Mouse (Mus musculus) liver, adult 2 months (tissue): ENCODE results near the gene Per2. TPM values are rescaled to one million over a fixed set of nuclear protein-coding genes. Genes with fewer than 3 reads are reported as not detected.

Source experiments
- DNase-seq: peaks from one replicate; pipeline ENCODE4 v3.0.0-alpha.2; 2011; ENCODE audit warnings: low read depth, low spot score; ENCODE audit errors: extremely low read depth
- H3K27ac ChIP-seq: fragments of 200-500 bp; replicated peaks from 2 replicates; pipeline ENCODE4 v1.5.1; 2012; ENCODE audit warnings: low read depth, mild to moderate bottlenecking, control low read depth, inconsistent platforms, low read length; ENCODE audit not compliant: insufficient read depth
- H3K27me3 ChIP-seq: fragments of 200-500 bp; 2 replicates; pipeline ENCODE4 v1.6.1; 2012; ENCODE audit warnings: mild to moderate bottlenecking, moderate library complexity, low read length, inconsistent platforms; ENCODE audit not compliant: control insufficient read depth, insufficient read depth
- H3K36me3 ChIP-seq: fragments of 200-500 bp; 2 replicates; pipeline ENCODE4 v1.6.1; 2012; ENCODE audit warnings: low read length, inconsistent platforms; ENCODE audit not compliant: control insufficient read depth, insufficient read depth
- H3K4me1 ChIP-seq: fragments of 200-500 bp; 2 replicates; pipeline ENCODE4 v1.6.1; 2011; ENCODE audit warnings: low read length; ENCODE audit not compliant: control insufficient read depth, insufficient read depth
- H3K4me3 ChIP-seq: fragments of 200-500 bp; 2 replicates; pipeline ENCODE4 v1.5.1; 2011; ENCODE audit warnings: low read depth, mild to moderate bottlenecking, control low read depth, low read length, moderate library complexity; ENCODE audit not compliant: insufficient read depth
- H3K79me2 ChIP-seq: fragments of 200-500 bp; 2 replicates; pipeline ENCODE4 v1.6.1; 2012; ENCODE audit warnings: inconsistent platforms, mild to moderate bottlenecking, low read length, moderate library complexity; ENCODE audit not compliant: control insufficient read depth, insufficient read depth
- H3K9ac ChIP-seq: fragments of 200-500 bp; 2 replicates; pipeline ENCODE4 v1.6.1; 2012; ENCODE audit warnings: low read depth, mild to moderate bottlenecking, control low read depth, inconsistent platforms, low read length
- CTCF ChIP-seq: fragments of 200-500 bp; IDR thresholded peaks from 2 replicates; pipeline ENCODE4 v1.5.1; 2011; ENCODE audit warnings: low read depth, low read length, control low read depth
- POLR2A ChIP-seq: fragments of 200-500 bp; IDR thresholded peaks from 2 replicates; pipeline ENCODE4 v1.6.1; 2011; ENCODE audit warnings: low read length, control low read depth; ENCODE audit not compliant: insufficient read depth; ENCODE audit errors: extremely low read depth
- WGBS: fragments of 180-500 bp; shearing (Covaris S2); methylation state at CpG from one replicate; pipeline ENCODE4 v1.1.7; 2018; 5-methylcytosine and 5-hydroxymethylcytosine counted together
- polyA plus RNA-seq: library from polyadenylated mRNA; depleted of rRNA; stranded (reverse); fragments of >200 nt; gene quantifications from 2 replicates; pipeline ENCODE4 v1.2.3, GENCODE M21; 2012
- total RNA-seq: library from RNA; depleted of rRNA; stranded (reverse); fragments of >200 nt; gene quantifications from 2 replicates; pipeline ENCODE4 v1.2.3, GENCODE M21; 2014

Gene Per2
- total and polyA plus RNA-seq, 2 experiments: 4.9 to 7.7 TPM

DNA sequence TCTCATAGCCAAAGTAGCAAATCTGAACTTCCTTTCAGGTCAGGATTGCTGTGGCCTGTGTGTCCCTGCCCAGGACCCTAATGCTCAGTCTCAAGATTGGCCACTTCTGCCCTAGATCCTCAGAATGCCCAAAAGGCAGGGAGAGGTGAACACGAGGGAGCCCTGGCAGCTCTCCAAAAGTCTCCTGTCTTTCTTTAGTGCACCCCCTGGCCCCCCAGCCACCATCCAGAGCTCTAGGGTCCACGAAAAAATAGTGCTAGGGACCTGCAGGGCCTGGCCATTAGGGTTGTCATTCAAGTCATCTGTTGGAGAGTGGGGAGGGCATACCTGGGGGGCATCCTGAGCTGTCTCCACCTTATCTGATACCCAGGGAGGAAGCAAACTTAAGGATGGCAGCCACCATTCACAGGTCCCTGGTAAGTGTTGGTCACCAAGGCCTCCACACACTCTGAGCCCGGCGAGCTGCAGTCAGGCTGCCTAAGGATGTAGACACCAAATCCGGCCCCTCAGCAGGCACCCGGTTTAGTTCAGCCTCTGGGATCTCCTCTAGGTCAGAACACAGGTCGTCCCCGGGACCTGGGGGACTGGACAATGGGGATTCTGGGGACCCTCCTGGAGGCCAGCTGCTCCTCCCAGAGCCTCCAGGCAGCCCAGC lies 47.4 kb downstream of the Per2 start:
- Histone ChIP-seq H3K27me3 (no peaks in the 10 kb centered on the region), H3K9ac (peak overlapping the region; percentile 95), H3K36me3 (no peaks in the 10 kb centered on the region; the same call in 1 of the 2 replicates), H3K4me1 (peaks cover 14% of the 10 kb centered on the region), H3K27ac (no peak overlapping the region; the same call in 1 of the 2 replicates), H3K4me3 (peak overlapping the region; percentile 92; the same call in 1 of the 2 replicates), H3K79me2 (no peaks in the 10 kb centered on the region)
- WGBS: 89% methylated on average over 8 of the region's 8 CpGs
- no peak for DNase-seq
- TF ChIP-seq CTCF (no peak), POLR2A (no peak)

DNA sequence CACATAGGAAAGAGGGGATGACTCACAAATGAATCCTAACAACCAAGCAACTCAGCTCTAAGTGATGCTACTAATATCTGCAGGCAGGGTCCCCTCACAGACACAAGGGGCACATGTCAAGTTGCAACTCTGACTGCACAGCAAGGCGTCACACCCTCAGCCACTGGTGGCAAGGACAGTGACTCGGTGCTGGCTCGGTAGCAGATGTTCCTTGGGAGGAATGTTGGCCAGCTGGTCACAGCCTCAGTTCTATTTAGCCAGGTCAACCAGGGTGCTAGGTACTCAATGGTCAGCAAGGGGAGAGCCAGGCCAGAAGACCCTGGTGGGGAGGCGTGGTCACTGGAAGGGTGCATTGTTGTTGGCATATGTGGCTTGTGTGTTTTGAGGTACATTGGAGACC lies 51.3 kb downstream of the Per2 start:
- 91% methylated on average over 4 of the region's 4 CpGs for WGBS
- Histone ChIP-seq H3K36me3 (no peaks in the 10 kb centered on the region; the same call in 1 of the 2 replicates), H3K4me3 (no peak overlapping the region), H3K27ac (no peak overlapping the region), H3K79me2 (no peaks in the 10 kb centered on the region), H3K9ac (no peak overlapping the region), H3K27me3 (no peaks in the 10 kb centered on the region), H3K4me1 (peaks cover 6% of the 10 kb centered on the region)
- no peak for DNase-seq
- no peak for TF ChIP-seq POLR2A

DNA sequence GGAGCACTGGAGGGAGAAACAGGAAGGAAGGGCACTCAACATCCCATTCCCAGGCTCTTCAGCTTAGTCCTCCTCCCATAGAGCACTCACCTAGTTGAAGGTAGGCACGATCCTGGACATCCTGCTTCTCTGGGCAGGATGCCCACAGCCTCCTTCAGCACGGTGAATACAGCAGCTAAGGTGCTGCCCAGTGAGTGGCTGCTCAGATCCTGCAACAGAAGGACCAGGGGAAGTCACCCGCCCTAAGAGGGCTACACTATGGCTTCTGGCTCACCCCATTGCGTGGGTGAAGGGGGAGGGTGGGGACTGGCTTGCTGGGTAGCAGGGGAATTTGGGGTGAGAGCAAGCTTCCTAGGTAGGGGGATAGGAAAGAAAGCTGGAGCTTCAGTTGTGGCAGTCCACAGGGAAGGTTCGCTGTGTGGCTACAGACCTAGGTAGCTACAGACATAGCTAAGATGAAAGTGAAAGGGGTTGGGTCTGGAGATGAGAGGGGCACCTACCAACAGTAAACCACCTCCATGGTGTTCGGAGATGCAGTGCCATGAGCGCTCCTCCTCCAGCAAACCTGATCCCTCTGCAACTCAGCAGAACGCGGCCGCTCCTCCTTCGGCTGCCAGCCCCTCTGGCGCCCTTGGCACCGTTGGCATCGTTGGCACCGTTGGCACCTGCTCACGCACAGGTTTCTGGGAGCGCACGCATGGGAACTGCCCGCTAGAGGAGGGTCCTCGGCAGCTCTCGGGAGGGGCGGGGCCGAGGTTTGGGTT lies 53.5 kb downstream of the Per2 start:
- H3K27me3 ChIP-seq: no peaks in the 10 kb centered on the region
- H3K36me3 ChIP-seq: no peaks in the 10 kb centered on the region
- WGBS: 65% methylated on average over 23 of the region's 23 CpGs
- no peaks in the 10 kb centered on the region for H3K79me2 ChIP-seq
- no peaks in the 10 kb centered on the region for H3K4me1 ChIP-seq
- no peak overlapping the region for H3K9ac ChIP-seq
- DNase-seq: no peak
- no peak overlapping the region for H3K27ac ChIP-seq
- no peak overlapping the region for H3K4me3 ChIP-seq
- no peak for TF ChIP-seq CTCF

DNA sequence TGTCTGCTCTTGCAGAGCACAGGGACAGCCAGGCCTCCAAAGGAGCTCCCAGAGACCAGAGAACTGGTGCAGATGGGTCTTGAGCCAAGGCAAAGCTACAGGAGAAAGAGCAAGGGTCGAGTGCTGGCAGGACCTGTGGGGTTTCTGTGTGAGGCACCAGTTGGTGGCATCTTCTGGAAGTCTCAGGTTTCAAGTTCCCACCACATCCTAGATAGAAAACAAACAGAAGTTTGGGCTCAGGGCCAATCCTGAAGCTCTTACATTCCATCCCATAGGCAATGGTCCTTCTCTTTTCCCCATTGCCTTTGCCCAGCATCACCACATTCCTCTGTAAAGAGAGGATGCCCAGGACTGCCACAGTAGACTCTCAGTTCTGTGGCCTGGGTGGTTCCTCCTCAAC lies 54.1 kb downstream of the Per2 start:
- Histone ChIP-seq H3K36me3 (no peaks in the 10 kb centered on the region), H3K79me2 (no peaks in the 10 kb centered on the region), H3K9ac (no peak overlapping the region), H3K27ac (no peak overlapping the region), H3K4me3 (no peak overlapping the region), H3K4me1 (no peaks in the 10 kb centered on the region), H3K27me3 (no peaks in the 10 kb centered on the region)
- 17% methylated on average over 1 of the region's 1 CpGs for WGBS
- DNase-seq: no peak
- no peak for TF ChIP-seq POLR2A
- no peak for TF ChIP-seq CTCF

DNA sequence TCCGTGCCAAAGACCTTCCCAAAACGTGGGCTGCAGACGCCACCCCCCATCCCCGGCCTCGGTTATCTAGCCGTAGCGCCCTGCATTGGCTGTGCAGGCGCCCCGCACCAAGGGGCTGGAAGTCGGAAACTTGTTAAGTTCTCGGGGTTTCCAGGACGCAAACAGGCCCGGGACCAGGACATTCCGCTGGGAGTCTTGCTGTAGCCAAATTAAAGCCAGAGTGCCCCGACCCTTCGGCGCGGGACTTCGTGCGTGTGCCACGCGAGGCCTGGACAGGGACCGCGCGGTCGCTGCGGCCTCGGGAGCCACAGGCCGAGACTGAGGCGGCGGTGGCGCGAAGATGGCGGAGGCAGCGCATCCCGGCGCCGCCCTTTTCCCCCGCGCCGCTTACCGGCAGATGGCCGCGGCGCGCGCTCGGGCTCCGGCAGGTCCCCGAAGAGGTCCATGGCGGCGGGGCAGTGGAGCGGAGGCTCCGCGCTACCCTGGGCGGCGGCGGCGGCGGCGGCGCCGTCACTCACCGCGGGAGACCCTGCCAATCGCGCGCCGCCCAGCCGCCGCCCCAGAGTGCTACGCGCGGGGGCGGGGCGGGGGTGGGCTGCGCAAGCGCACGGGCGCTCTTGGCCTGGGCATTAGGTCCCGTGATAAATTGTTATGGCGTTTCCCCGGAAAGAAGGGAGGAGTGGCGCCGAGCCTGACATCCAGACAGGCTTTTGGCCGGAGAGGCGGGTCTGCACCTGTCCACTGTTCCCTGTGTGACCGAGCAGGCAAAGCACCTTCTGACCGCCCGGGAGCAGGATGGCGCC lies 60.7 kb downstream of the Per2 start, which contains the start of gene Ilkap:
Gene Ilkap, minus strand, starts transcription at position 556 of the 803 bp plus-strand sequence.
- WGBS: under 1% methylated on average over 91 of the region's 91 CpGs
- peaks cover 10% of the 10 kb centered on the region for H3K4me1 ChIP-seq
- peaks cover 5% of the 10 kb centered on the region for H3K36me3 ChIP-seq
- H3K9ac ChIP-seq: peak within 1 kb of the TSS; percentile 92
- DNase-seq: peak; percentile 75
- 0 out of 2 replicates have a peak, but pooled peaks have one; percentile 35 for TF ChIP-seq POLR2A
- TF ChIP-seq CTCF: no peak
- H3K79me2 ChIP-seq: peaks cover 23% of the 10 kb centered on the region; the same call in 1 of the 2 replicates
- no peaks in the 10 kb centered on the region for H3K27me3 ChIP-seq
- peak within 1 kb of the TSS; percentile 92 for H3K4me3 ChIP-seq
- H3K27ac ChIP-seq: peak within 1 kb of the TSS; percentile 68
